Mouse (Mus musculus): ENCODE data around the gene Usb1.

Usb1 gene

DNA sequence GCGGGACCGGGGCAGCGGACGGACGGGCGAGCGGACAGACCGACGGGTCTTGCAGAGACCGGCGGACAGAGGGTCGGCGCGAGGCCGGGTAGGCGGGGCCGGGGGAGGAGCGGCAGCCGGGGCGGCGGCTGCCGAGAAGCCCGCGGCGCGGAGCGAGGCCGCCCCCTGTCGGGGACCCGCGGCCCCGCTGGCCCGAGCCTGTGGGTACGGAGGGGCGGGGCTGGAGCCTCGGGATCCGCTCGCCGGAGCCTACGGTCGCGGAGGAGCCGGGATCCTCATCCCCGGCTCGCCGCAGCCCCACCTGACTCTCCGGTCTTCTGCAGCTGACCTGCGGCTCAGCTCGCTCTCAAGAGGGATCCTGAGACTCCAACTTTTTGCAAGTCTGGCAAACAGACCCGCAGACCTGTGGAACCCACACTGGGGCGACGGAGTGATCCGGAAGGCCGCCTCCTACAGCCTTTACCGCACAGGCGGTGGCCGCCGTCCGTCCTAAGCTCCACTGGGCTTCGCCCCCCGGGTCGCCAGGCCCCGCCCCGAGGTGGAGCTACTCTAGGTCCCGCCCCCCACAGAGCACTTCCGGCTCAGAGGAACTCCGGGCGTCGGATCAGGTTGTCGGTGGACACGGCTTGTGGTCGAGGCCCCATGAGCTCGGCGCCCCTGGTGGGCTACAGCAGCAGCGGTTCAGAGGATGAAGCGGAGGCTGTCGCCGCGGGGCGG is at the start of gene Usb1, which contains the start of gene Zfp319:
Usb1 (plus strand) TSS at position 565 of the 717 bp plus-strand sequence.
Zfp319 (minus strand) TSS at position 231 of the 717 bp plus-strand sequence.
- peak; percentile 96 for DNase-seq (ENCODE audit: low spot score in 2 of 2)

- DNase-seq (ENCODE audit: low spot score in 2 of 2): no peak
Measured at GRCm38 (mm10) chr8:95289066-95289650, 42.9 kb upstream of the Usb1 start.

GRCm38 (mm10) chr8:95293172-95293571 is 38.9 kb upstream of the Usb1 start:
- DNase-seq (ENCODE audit: low spot score in 2 of 2): peak; percentile 67 to 88

DNA sequence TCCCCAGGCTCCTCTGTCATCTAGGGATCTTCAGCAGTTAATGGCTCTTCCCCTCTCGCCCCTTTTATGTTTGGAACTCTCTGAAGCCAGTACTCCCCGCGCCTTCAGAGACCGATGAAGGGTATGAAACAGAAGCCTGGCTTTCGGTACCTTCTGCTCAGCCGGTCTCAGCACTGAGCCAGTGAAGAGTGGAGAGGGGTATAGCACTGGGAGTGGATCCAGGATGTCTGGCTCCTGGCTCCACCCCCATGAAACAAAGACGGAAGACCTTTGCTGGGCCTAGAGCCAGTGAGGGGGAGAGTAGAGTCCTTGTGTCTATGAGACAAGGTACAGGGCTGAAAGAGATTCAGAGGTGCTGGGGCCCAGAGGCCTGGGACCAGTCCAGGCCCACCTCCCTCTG is 38.2 kb upstream of the Usb1 start:
- peak in 1 of 2 experiments; percentile 52 for DNase-seq (ENCODE audit: low spot score in 2 of 2)

DNA sequence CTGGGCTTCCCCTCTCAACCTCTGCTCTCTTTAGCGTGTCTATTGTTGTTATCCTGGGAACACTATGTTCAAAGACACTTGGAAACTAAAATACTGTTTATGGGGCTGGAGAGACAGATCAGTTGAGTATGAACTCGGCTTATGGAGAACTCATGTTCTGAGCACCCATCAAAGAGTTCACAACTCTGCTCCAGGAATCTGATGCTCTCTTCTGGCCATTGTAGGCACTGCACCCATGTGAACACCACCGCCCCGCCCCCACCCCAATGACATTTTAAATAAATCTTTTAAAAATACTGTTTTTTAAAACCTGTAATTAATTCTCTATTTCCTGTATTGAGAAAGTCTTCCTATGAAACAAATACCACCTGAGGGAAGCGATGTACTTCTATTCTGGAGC is 29.7 kb upstream of the Usb1 start:
- DNase-seq (ENCODE audit: low spot score in 2 of 2): no peak

GRCm38 (mm10) chr8:95305526-95305925 is 26.6 kb upstream of the Usb1 start:
- no peak for DNase-seq (ENCODE audit: low spot score in 2 of 2)

GRCm38 (mm10) chr8:95306431-95306830 is 25.7 kb upstream of the Usb1 start, which contains the start of gene Cngb1:
TSS of gene Cngb1 (minus strand) at chr8:95306585.
- no peak for DNase-seq (ENCODE audit: low spot score in 2 of 2)

DNA sequence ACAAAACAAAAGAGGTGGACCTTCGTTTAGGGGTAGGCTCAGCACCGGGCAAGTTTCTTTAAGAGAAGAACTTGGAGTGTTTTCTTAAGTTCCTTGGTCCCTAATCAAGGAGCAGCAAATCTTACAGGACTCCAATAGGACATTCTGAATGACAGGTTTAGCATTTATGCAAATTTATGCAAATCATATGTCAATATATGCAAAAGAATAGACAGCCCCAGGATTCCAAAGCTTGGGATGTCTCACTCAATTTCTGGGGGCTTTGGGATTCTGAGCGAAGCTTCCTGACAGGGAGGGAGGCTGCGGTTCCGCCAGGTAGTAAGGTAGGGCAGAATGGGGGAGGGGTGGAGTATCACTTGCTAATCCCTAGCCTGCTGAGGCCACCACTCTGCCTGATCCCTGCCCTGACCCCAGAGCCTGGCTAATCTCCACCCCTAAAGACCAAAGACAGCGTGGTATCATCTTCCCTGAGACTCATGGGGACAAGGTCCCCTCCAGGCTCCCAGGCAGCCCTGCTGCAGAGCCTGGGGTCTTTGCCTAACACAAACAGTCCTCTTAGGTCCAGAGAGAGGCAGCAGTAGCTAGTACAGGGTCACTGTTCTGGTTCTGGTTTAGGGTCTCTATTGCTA is 21.6 kb upstream of the Usb1 start, which contains the start of gene Tepp:
Tepp (plus strand) TSS at position 225 of the 629 bp plus-strand sequence.
- no peak for DNase-seq (ENCODE audit: low spot score in 2 of 2)

GRCm38 (mm10) chr8:95312836-95313235 is 19.2 kb upstream of the Usb1 start:
- DNase-seq (ENCODE audit: low spot score in 2 of 2): no peak

- DNase-seq (ENCODE audit: low spot score in 2 of 2): no peak
Measured at GRCm38 (mm10) chr8:95313857-95314256, 18.2 kb upstream of the Usb1 start.

DNA sequence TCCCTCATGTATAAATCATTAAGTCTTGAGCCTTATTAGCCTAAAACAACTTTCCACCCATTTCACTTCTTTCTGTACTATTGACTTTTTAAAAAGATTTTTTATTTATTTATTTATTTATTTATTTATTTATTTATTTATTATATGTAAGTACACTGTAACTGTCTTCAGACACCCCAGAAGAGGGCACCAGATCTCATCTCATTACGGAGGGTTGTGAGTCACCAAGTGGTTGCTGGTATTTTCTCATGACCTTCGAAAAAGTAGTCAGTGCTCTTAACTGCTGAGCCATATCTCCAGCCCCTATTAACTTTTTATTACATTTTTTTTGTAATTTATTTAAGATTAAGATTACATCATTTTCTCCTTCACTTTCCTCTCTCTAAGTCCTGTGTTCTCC is 17.4 kb upstream of the Usb1 start:
- DNase-seq (ENCODE audit: low spot score in 2 of 2): no peak

DNA sequence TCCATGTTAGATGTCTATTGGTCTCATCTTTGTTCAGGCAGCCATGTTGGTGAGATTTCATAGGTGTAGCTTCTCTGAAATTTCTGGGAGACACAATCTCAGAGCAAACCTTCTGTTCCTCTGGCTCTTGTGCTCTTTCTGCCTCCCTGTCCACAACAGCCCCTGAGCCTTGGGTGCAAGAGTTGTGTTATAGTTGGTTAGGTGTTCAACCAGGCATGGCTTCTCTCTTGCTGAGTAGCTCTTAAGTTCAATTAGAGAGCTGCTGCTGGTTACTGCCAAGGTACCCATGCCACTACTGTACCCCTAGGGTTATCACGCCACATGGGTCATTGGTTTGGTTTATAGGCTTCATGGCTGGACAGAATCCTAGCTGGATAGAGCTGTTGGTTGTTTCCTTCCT is 16.7 kb upstream of the Usb1 start:
- DNase-seq (ENCODE audit: low spot score in 2 of 2): no peak

- DNase-seq (ENCODE audit: low spot score in 2 of 2): peak; percentile 38 to 74
Measured at GRCm38 (mm10) chr8:95320224-95321139, 11.6 kb upstream of the Usb1 start.

GRCm38 (mm10) chr8:95323201-95323600 is 8.9 kb upstream of the Usb1 start:
- DNase-seq (ENCODE audit: low spot score in 2 of 2): no peak

DNA sequence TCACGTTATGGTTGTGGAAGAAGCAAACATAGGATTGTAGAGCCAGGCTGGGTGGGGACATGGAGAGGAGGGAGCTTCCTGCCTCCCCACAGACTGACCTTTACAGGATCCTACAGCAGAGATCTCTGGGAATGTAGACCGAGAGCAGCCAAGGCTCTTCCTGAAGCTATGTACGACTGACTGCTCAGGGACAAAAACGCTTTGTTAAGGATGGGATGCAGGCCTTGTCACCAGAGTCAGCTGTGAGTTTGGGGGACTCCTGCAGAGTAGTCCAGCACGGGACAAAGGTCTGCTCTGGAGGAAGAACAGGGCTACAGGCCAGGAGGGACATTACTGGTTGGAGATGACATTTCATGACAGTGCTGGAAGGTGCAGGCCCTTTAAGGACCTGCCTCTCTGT is 7.4 kb upstream of the Usb1 start:
- DNase-seq (ENCODE audit: low spot score in 2 of 2): no peak

DNA sequence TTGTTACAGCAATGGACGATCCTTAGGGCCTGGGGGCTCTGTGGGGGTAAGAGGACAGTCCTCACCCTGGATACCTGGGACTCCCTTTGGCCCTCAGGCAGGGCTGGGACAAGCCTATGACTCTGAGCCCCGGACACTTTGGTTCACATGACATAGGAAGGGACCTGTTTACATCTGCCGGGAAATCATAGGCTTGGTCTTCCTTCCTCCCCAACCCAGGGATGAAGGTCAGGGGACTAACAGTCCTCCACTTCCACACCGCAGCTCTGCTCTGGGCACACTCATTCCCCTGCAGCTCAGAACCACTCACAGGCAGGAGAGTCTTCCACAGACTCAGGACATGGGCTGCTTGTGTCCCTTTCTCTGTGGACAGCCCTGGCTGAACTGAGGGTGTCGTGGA is 5.3 kb upstream of the Usb1 start:
- no peak for DNase-seq (ENCODE audit: low spot score in 2 of 2)

- DNase-seq (ENCODE audit: low spot score in 2 of 2): no peak
Measured at GRCm38 (mm10) chr8:95327866-95328465, 4.1 kb upstream of the Usb1 start.

- DNase-seq (ENCODE audit: low spot score in 2 of 2): no peak
Measured at GRCm38 (mm10) chr8:95330367-95330766, 1.7 kb upstream of the Usb1 start.

- DNase-seq (ENCODE audit: low spot score in 2 of 2): no peak
Measured at GRCm38 (mm10) chr8:95331156-95331719, 846 bp upstream of the Usb1 start.

GRCm38 (mm10) chr8:95332437-95333199 is 534 bp downstream of the Usb1 start:
- no peak for DNase-seq (ENCODE audit: low spot score in 2 of 2)

Data from urinary bladder, postnatal 4 days (tissue).